9 mouse cellular contexts compared by ENCODE assay signal in genomic region chr4:154247207-154248091, GRCm38 (mm10). TPM values are rescaled to one million over a fixed set of nuclear protein-coding genes. Genes with fewer than 3 reads are reported as not detected.
A peak's percentile ranks its signal among the peaks of the same experiment; 100 is the strongest.
DNase-seq lines count a peak whose midpoint lies in the region; ATAC-seq lines count a peak whose summit lies in the region.
"Had no signal": no experiment of that assay in that cellular context is flagged by ENCODE, and none has a peak within 500 bp of the region (broad histone marks: within the 10 kb centered on the region; RNA-seq: fewer than 3 reads in every experiment).

No protein-coding gene starts in this region.

- H3K4me2 ChIP-seq in heart, embryonic 13.5 days = peak overlapping the region; percentile 71
- no peak overlapping the region for H3K4me2 ChIP-seq in neural tube, embryonic 12.5 days (replicated peaks)
- H3K4me2 ChIP-seq in limb, embryonic 12.5 days = peak overlapping the region; percentile 47

- no peak for ATAC-seq in heart, embryonic 13.5 days (ENCODE audit: extremely low read depth, insufficient number of reproducible peaks, low FRiP score, low TSS enrichment)
- 0 out of 2 replicates have a peak, but pooled peaks have one; percentile 15 for ATAC-seq in neural tube, embryonic 12.5 days (ENCODE audit: low FRiP score, low read depth)
- no peak; the same call in 1 of the 2 replicates for ATAC-seq in limb, embryonic 12.5 days (ENCODE audit: insufficient number of reproducible peaks, insufficient read depth, low FRiP score, low TSS enrichment, low read depth)
- ATAC-seq in granulocyte monocyte progenitor cell, adult 5-6 weeks (replicated peaks; ENCODE audit: poor library complexity, severe bottlenecking) = no peak

- 45% methylated on average over 22 of the region's 22 CpGs for WGBS in heart, embryonic 13.5 days
- WGBS in neural tube, embryonic 12.5 days = 41% methylated on average over 22 of the region's 22 CpGs
- 16% methylated on average over 22 of the region's 22 CpGs for WGBS in limb, embryonic 12.5 days

- 0 out of 2 replicates have a peak, but pooled peaks cover 3% of the 10 kb centered on the region for H3K36me3 ChIP-seq in heart, embryonic 13.5 days
- no peaks in the 10 kb centered on the region for H3K36me3 ChIP-seq in neural tube, embryonic 12.5 days
- peaks cover 28% of the 10 kb centered on the region for H3K36me3 ChIP-seq in limb, embryonic 12.5 days

- H3K27me3 ChIP-seq in heart, embryonic 13.5 days (replicated peaks) = peaks cover 2% of the 10 kb centered on the region; the same call in 1 of the 2 replicates
- no peaks in the 10 kb centered on the region for H3K27me3 ChIP-seq in neural tube, embryonic 12.5 days (replicated peaks)
- H3K27me3 ChIP-seq in limb, embryonic 12.5 days = no peaks in the 10 kb centered on the region
- H3K27me3 ChIP-seq: CH12.LX had no signal

- no peaks in the 10 kb centered on the region for H3K9me3 ChIP-seq in heart, embryonic 13.5 days
- no peaks in the 10 kb centered on the region for H3K9me3 ChIP-seq in neural tube, embryonic 12.5 days
- no peaks in the 10 kb centered on the region for H3K9me3 ChIP-seq in limb, embryonic 12.5 days

- H3K27ac ChIP-seq in heart, embryonic 13.5 days (replicated peaks) = no peak overlapping the region
- no peak overlapping the region for H3K27ac ChIP-seq in neural tube, embryonic 12.5 days
- H3K27ac ChIP-seq in limb, embryonic 12.5 days = peak overlapping the region; percentile 77

- H3K9ac ChIP-seq in heart, embryonic 13.5 days = no peak overlapping the region
- H3K9ac ChIP-seq in neural tube, embryonic 12.5 days = no peak overlapping the region
- H3K9ac ChIP-seq in limb, embryonic 12.5 days (replicated peaks) = peak overlapping the region; percentile 44

- DNase-seq in heart, adult 8-10 months (ENCODE audit: low spot score) = no peak
- DNase-seq in neural tube, embryonic 10.5 days (ENCODE audit: extremely low spot score, low spot score) = no peak
- no peak for DNase-seq in T-cell, adult 2 months (ENCODE audit: low spot score)
- DNase-seq in thymus, postnatal 14 days = no peak

- peaks cover 17% of the 10 kb centered on the region for H3K4me1 ChIP-seq in heart, embryonic 13.5 days
- H3K4me1 ChIP-seq in neural tube, embryonic 12.5 days = peaks cover 22% of the 10 kb centered on the region
- peaks cover 49% of the 10 kb centered on the region for H3K4me1 ChIP-seq in limb, embryonic 12.5 days (replicated peaks)

- H3K4me3 ChIP-seq in heart, embryonic 13.5 days = 0 out of 2 replicates have a peak overlapping the region, but pooled peaks have one; percentile 45
- no peak overlapping the region for H3K4me3 ChIP-seq in neural tube, embryonic 12.5 days
- no peak overlapping the region for H3K4me3 ChIP-seq in limb, embryonic 12.5 days (replicated peaks)

RNA-seq across cellular contexts. Expression of gene Arhgef16, which starts 54.0 kb away (rescaled TPM):
- polyA plus RNA-seq in heart, embryonic 13.5 days (2015; fragmentation: Nextera tagmentation; extraction: Ambion mirVana) = 2.3 and 2.5 TPM in 2 replicates
- total RNA-seq in heart, adult 8-10 months (2022) = 1 to 10 TPM in 1 of 4 experiments, under 1 TPM in 3; 0.47 to 1.2 (median 0.53) TPM
- polyA plus RNA-seq in neural tube, embryonic 12.5 days (2016; fragmentation: Nextera tagmentation; extraction: Ambion mirVana) = 1.8 TPM in 2 replicates
- 4.2 and 5.2 TPM in 2 replicates for polyA plus RNA-seq in limb, embryonic 12.5 days (2016; fragmentation: Nextera tagmentation; extraction: Ambion mirVana)
- total RNA-seq in granulocyte monocyte progenitor cell, adult 5-6 weeks (2014; fragmentation: Nextera tagmentation) = not detected in 2 replicates
- not detected in 2 replicates for total RNA-seq in granulocyte monocyte progenitor cell, adult 5-6 weeks (2017)
- total RNA-seq: CH12.LX had no signal
